Mouse (Mus musculus): ENCODE measurements around the gene Cldn7.

Cldn7 gene

GRCm38 (mm10) chr11:69960616-69961015 lies 4.0 kb upstream of the Cldn7 start:
- no peak for DNase-seq

DNA sequence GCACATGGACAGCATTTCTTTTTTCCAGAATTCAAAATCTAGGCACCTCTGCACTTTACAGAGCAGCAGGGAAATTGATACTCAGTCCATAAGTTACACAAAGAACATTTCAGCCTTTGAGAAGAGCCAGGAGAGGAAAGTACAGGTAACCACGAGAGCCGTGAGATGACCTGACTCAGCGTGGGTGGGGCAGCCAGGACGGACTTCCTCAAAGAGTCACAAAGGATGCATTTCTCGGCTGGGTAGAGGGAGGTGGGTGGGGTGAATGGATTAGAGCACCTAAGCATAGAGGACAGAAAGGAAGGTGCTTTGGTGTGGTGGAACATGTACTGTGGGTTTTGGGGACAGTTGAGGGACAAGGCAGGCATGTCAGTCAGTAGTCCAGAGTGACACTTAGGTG lies 2.7 kb upstream of the Cldn7 start:
- DNase-seq: no peak

- DNase-seq: no peak
Measured at GRCm38 (mm10) chr11:69965271-69966005, 859 bp downstream of the Cldn7 start.

DNA sequence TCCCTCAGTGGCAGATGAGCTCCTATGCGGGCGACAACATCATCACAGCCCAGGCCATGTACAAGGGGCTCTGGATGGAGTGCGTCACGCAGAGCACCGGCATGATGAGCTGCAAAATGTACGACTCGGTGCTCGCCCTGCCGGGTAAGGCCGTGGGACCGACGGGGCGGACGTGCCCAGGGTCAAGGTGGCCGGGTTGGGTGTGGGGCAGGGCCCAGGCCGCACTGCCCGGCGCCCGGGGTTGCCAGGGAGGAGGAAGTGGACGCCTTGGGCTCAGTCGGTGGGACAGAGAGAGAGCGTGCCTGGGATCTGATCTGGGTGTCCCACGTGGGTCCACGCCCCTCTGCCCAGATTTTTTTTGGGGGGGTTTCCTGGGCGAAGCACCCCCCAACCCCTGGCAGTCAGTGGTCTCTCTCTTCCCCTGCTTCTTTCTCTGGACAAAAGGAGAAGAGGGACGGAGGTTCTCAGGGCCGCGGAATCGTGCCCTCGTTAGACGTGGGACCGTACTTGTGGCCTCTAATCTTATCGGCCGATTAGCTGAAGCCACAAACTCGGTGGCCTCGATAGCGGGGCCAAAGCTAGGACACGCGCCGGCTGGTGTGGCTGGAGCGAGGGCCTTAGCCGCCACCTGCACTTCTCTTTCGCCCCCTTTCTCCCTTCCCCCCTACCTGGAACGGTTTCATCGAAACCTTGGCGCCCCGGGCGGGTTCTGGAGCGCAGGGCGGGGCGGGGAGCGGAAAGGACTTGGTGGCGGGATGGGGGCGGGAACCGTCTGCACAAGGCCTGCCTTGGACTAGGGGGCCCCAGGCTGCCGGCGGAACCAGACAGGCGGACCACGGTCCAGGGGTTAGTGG lies 1.7 kb downstream of the Cldn7 start:
- DNase-seq: no peak

DNA sequence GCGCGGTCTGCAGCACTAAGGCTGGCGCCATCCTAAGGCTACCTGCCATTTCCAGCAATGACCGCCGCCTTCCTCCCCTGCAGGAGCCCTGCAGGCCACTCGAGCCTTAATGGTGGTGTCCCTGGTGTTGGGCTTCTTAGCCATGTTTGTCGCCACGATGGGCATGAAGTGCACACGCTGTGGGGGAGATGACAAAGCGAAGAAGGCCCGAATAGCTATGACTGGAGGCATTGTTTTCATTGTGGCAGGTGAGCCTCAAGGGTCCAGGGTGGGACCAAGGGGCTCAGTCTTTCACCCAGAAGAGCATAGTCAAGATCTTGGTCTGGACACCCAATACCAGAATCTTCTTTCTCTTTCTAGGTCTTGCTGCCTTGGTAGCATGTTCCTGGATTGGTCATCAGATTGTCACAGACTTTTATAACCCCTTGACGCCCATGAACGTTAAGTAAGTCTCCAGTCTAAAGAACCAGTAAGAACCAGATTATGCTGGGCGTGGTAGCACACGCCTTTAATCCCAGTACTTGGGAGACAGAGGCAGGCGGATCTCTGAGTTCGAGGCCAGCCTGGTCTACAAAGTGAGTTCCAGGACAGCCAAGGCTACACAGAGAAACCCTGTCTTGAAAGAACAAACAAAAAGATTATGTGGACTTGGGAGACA lies 2.4 kb downstream of the Cldn7 start:
- DNase-seq: no peak

GRCm38 (mm10) chr11:69968793-69969192 lies 4.2 kb downstream of the Cldn7 start:
- DNase-seq: no peak

DNA sequence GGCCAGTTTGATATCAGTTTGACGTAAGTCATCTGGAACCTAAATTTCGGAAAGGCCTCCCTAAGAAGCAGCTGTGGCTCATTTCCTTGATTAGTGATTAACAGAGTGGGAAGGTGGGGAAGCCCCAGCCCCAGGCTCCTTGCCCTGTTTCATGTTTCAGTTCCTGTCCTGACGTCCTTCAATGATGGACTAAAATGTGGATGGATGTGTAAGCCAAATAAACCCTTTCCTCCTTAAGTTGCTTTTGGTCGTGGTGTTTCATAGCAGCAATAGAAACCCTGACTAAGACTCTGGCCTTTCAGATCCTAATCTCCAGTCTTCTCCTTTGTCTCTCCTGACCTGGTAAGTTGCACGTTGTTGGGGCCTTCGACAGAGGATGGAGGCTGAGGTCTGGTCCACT lies 5.6 kb downstream of the Cldn7 start:
- DNase-seq: no peak

DNA sequence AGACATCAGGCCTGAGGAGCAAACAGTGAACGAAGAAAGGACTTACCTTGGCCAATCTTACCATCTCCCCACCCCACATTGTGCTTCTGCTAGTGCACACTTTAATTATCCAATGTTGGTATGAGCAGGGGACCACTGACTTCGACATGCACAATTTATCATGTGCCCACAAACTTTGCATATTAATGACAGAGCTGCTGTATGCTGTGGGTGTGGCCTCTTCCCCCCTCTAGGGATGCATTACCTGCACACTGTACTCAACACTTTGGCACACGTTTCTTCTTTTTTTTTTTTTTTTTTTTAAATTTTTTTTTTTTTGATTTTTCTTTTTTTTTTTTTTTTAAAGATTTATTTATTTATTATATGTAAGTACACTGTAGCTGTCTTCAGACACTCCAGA lies 6.2 kb downstream of the Cldn7 start:
- no peak for DNase-seq

GRCm38 (mm10) chr11:69974907-69975306 lies 10.3 kb downstream of the Cldn7 start:
- no peak for DNase-seq

GRCm38 (mm10) chr11:69976271-69976670 lies 11.7 kb downstream of the Cldn7 start:
- DNase-seq: no peak

GRCm38 (mm10) chr11:69979827-69980195 lies 15.2 kb downstream of the Cldn7 start:
- no peak for DNase-seq

DNA sequence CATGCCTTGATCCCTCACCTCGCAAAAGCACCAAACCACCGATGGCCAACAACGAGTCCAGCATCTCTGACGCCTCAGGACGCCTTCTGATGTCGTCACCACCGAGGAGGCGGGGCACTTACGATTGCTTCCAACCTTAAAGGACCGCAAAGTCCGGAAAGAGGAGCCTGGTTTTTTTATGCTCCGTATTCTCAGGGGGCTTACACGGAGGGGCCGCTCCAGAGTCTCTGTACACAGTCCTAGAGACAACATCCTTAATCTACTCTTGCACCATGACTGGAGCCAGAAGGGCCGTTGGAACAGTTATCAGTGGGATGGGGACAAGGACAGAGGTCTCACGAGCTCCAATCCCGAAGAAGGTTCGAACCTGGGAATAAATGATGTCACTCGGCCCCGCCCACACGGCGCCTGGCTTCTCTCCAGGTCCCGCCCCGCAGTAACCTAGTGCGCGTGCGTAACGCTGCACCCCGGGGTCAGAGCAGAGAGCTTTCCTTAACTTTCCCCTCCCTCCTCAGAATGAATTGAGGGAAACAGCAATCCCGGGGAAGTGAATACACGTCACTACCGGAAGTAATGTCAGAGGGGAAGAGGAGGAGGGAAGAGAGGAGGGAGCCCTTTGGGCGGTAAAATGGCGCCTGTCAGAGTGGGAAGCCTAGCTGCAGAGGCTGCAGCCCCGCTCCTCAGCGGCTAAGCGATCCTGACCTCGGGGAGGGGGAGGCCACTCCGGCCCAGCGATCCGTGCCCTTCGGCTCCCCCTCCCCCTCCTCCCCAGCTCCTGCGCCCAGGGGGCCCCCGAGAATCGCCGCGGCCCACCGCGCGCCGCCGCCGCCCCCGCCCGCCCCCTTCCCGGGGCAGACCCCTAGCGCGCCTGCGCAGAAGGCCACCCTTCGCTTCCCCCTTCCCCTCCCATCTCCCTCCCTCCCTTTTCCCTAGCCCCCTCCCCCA lies 15.9 kb downstream of the Cldn7 start:
- peak; percentile 98 for DNase-seq

- no peak for DNase-seq
Measured at GRCm38 (mm10) chr11:69981141-69981762, 16.7 kb downstream of the Cldn7 start, which contains the start of gene Ctdnep1. Gene Ctdnep1, plus strand, starts transcription at chr11:69981156.

- DNase-seq: no peak
Measured at GRCm38 (mm10) chr11:69982225-69982624, 17.6 kb downstream of the Cldn7 start, which contains the start of gene Elp5. Gene Elp5, minus strand, starts transcription at chr11:69982517.

DNA sequence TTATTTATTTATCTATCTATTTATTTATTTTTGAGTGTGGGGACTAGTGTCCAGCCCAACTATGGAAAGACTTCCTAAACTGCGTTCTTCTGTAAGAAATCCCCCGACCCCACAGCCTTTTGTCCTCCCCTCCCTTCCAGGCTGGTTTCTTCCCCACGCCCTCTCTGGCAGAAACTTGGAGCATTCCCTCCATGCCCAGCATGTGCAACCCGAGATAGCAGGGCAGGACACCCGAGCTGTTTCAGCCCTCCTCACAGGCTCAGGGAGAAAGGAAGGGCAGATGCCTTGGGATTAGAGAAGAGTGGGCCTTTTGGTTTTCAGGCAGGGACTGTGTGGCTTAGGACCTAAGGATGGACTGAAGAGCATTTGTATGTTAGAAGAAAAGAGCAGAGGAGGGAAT lies 18.3 kb downstream of the Cldn7 start:
- no peak for DNase-seq

- no peak for DNase-seq
Measured at GRCm38 (mm10) chr11:69983377-69983776, 18.8 kb downstream of the Cldn7 start.

DNA sequence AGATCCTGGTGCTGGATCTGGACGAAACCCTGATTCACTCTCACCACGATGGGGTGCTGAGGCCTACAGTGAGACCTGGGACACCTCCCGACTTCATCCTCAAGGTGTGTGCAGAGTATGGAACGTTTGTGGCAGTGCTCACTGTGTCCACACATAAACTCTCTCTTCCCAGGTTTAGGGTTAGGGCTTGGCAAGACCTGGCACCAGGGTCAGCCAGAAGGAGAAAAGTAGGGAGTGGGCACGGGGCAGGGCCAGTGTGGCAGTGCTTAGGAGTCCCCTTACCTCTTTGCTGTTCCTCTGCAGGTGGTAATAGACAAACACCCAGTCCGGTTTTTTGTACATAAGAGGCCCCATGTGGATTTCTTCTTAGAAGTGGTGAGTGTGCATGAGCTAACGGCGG lies 19.9 kb downstream of the Cldn7 start:
- no peak for DNase-seq

GRCm38 (mm10) chr11:69989949-69990348 lies 25.4 kb downstream of the Cldn7 start:
- DNase-seq: no peak

DNA sequence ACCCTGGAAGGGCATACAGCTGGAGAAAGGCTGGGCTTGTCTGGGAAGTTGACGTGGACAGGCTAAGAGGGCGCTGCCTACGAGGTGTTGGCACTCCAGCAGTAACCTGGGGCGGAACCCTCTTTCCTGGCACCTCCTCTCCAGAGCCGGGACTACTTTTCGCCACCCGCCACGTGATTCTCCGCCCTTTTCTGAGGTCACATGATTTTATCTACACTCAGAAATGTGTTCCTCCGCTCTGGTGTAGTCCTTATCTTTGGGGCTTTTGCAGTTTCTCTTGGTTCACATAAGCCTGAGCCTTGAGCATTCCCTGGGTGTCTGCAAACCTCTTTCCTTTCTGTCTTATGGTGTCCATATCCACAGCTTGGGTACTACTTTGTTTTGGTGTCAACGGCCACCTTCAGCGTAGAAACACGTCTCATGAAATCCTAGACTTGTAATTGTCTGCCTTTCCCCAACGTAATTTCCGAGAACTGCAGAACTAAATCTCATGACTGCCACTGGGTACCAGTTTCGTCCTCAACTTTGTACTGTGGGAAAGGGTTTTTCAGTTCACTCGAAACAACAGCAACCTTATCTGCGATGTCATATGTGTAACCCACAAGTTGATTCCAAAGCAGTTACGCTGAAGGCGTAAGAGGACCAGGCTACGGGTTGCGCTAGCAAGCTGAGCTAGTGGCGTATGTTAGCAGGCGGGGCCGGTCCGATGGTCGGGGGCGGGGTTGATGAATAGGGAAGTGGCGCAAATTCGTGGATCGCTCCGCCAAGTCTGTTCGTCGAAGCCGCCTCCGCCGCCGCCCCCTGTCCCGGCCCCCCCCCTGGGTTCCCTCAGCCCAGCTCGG lies 26.5 kb downstream of the Cldn7 start, which contains the start of gene Gabarap:
Gabarap (plus strand) TSS at position 294 of the 842 bp plus-strand sequence.
- DNase-seq: peak; percentile 97

GRCm38 (mm10) chr11:69991711-69992110 lies 27.1 kb downstream of the Cldn7 start:
- DNase-seq: no peak

DNA sequence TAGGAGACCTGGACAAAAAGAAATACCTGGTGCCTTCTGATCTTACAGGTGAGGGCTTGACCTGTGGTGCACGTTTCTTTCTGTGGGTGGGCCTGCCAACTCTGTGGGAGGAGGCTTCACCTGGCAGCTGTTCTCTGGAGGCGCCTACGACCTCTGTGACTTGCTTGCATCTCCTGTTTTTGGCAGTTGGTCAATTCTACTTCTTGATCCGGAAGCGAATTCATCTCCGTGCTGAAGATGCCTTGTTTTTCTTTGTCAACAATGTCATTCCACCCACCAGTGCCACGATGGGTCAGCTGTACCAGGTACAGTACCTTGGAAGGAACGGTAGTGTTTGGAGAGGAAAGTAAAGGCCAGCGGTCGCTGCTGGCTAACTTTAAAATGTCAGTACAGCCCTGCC lies 27.8 kb downstream of the Cldn7 start:
- DNase-seq: no peak

Data from layer of hippocampus, adult 9-11 months (tissue).